Mouse (Mus musculus): Measurements from ENCODE around the gene Wfdc3. TPM values are rescaled to one million over a fixed set of nuclear protein-coding genes. Genes with fewer than 3 reads are reported as not detected.

The Wfdc3 gene
- polyA plus RNA-seq, 1 experiment = 0.41 TPM

- H3K27me3 ChIP-seq (ENCODE audit: control insufficient read depth, insufficient read depth, insufficient read length) = peaks cover 11% of the 10 kb centered on the region
- H3K79me2 ChIP-seq (ENCODE audit: control insufficient read depth, insufficient read depth) = no peaks in the 10 kb centered on the region
- no peak overlapping the region for H3K4me3 ChIP-seq
- TF ChIP-seq MYOG (IDR thresholded peaks at IDR 0.05; ENCODE audit: control insufficient read depth in 1 of 3, insufficient read depth in 1 of 3, insufficient read length in 2 of 3, low read depth in 2 of 3) (no peak), MYOD1 (IDR thresholded peaks at IDR 0.05; ENCODE audit: control insufficient read depth in 1 of 3, insufficient read length in 2 of 3, low read depth in 2 of 3) (no peak), SRF (IDR thresholded peaks at IDR 0.05; ENCODE audit: control insufficient read depth, insufficient read length, low read depth) (no peak), TCF12 (IDR thresholded peaks at IDR 0.05; ENCODE audit: insufficient read depth, poor library complexity, severe bottlenecking) (no peak), POLR2A (IDR thresholded peaks at IDR 0.05; ENCODE audit: insufficient read length, low read depth) (no peak), E2F4 (IDR thresholded peaks at IDR 0.05; ENCODE audit: insufficient read depth) (no peak), USF1 (IDR thresholded peaks at IDR 0.05; ENCODE audit: low read depth) (no peak), POLR2AphosphoS2 (IDR thresholded peaks at IDR 0.05; ENCODE audit: insufficient read length, low read depth) (no peak), MAX (IDR thresholded peaks at IDR 0.05; ENCODE audit: low read depth) (no peak), TCF3 (IDR thresholded peaks at IDR 0.05; ENCODE audit: insufficient read length, low read depth) (no peak), CEBPB (IDR thresholded peaks at IDR 0.05; ENCODE audit: insufficient read depth, poor library complexity, severe bottlenecking) (no peak), REST (IDR thresholded peaks at IDR 0.05; ENCODE audit: insufficient read depth, insufficient read length) (no peak)
- H3K36me3 ChIP-seq (ENCODE audit: control insufficient read depth, insufficient read depth) = no peaks in the 10 kb centered on the region
- no peak overlapping the region for H3ac ChIP-seq (ENCODE audit: control insufficient read depth, insufficient read length)
- no peak overlapping the region for H3K4me2 ChIP-seq (ENCODE audit: low read depth)
Observed at GRCm38 (mm10) chr2:164705991-164706390, 39.7 kb downstream of the Wfdc3 start.

- no peak overlapping the region for H3K4me2 ChIP-seq (ENCODE audit: low read depth)
- H3K36me3 ChIP-seq (ENCODE audit: control insufficient read depth, insufficient read depth) = no peaks in the 10 kb centered on the region
- peaks cover 16% of the 10 kb centered on the region for H3K27me3 ChIP-seq (ENCODE audit: control insufficient read depth, insufficient read depth, insufficient read length)
- no peak for TF ChIP-seq USF1 (IDR thresholded peaks at IDR 0.05; ENCODE audit: low read depth)
- TF ChIP-seq E2F4 (IDR thresholded peaks at IDR 0.05; ENCODE audit: insufficient read depth) = no peak
- no peak for TF ChIP-seq MAX (IDR thresholded peaks at IDR 0.05; ENCODE audit: low read depth)
- no peak for TF ChIP-seq MYOG (IDR thresholded peaks at IDR 0.05; ENCODE audit: control insufficient read depth in 1 of 3, insufficient read depth in 1 of 3, insufficient read length in 2 of 3, low read depth in 2 of 3)
- no peak for TF ChIP-seq POLR2AphosphoS2 (IDR thresholded peaks at IDR 0.05; ENCODE audit: insufficient read length, low read depth)
- TF ChIP-seq SRF (IDR thresholded peaks at IDR 0.05; ENCODE audit: control insufficient read depth, insufficient read length, low read depth) = no peak
- no peak for TF ChIP-seq TCF12 (IDR thresholded peaks at IDR 0.05; ENCODE audit: insufficient read depth, poor library complexity, severe bottlenecking)
- TF ChIP-seq CEBPB (IDR thresholded peaks at IDR 0.05; ENCODE audit: insufficient read depth, poor library complexity, severe bottlenecking) = no peak
- TF ChIP-seq POLR2A (IDR thresholded peaks at IDR 0.05; ENCODE audit: insufficient read length, low read depth) = no peak
- TF ChIP-seq REST (IDR thresholded peaks at IDR 0.05; ENCODE audit: insufficient read depth, insufficient read length) = no peak
- TF ChIP-seq MYOD1 (IDR thresholded peaks at IDR 0.05; ENCODE audit: control insufficient read depth in 1 of 3, insufficient read length in 2 of 3, low read depth in 2 of 3) = no peak
- no peak for TF ChIP-seq TCF3 (IDR thresholded peaks at IDR 0.05; ENCODE audit: insufficient read length, low read depth)
- no peaks in the 10 kb centered on the region for H3K79me2 ChIP-seq (ENCODE audit: control insufficient read depth, insufficient read depth)
- no peak overlapping the region for H3K4me3 ChIP-seq
- no peak overlapping the region for H3ac ChIP-seq (ENCODE audit: control insufficient read depth, insufficient read length)
Observed at GRCm38 (mm10) chr2:164705328-164705727, 40.4 kb downstream of the Wfdc3 start.

GRCm38 (mm10) chr2:164704235-164704634 lies 41.5 kb downstream of the Wfdc3 start:
- TF ChIP-seq USF1 (IDR thresholded peaks at IDR 0.05; ENCODE audit: low read depth) = no peak
- TF ChIP-seq MAX (IDR thresholded peaks at IDR 0.05; ENCODE audit: low read depth) = no peak
- no peak for TF ChIP-seq E2F4 (IDR thresholded peaks at IDR 0.05; ENCODE audit: insufficient read depth)
- no peak for TF ChIP-seq MYOD1 (IDR thresholded peaks at IDR 0.05; ENCODE audit: control insufficient read depth in 1 of 3, insufficient read length in 2 of 3, low read depth in 2 of 3)
- no peak for TF ChIP-seq SRF (IDR thresholded peaks at IDR 0.05; ENCODE audit: control insufficient read depth, insufficient read length, low read depth)
- no peak for TF ChIP-seq CEBPB (IDR thresholded peaks at IDR 0.05; ENCODE audit: insufficient read depth, poor library complexity, severe bottlenecking)
- TF ChIP-seq TCF3 (IDR thresholded peaks at IDR 0.05; ENCODE audit: insufficient read length, low read depth) = no peak
- no peak for TF ChIP-seq TCF12 (IDR thresholded peaks at IDR 0.05; ENCODE audit: insufficient read depth, poor library complexity, severe bottlenecking)
- TF ChIP-seq POLR2AphosphoS2 (IDR thresholded peaks at IDR 0.05; ENCODE audit: insufficient read length, low read depth) = no peak
- TF ChIP-seq MYOG (IDR thresholded peaks at IDR 0.05; ENCODE audit: control insufficient read depth in 1 of 3, insufficient read depth in 1 of 3, insufficient read length in 2 of 3, low read depth in 2 of 3) = no peak
- no peak for TF ChIP-seq POLR2A (IDR thresholded peaks at IDR 0.05; ENCODE audit: insufficient read length, low read depth)
- no peak for TF ChIP-seq REST (IDR thresholded peaks at IDR 0.05; ENCODE audit: insufficient read depth, insufficient read length)
- Histone ChIP-seq H3K36me3 (ENCODE audit: control insufficient read depth, insufficient read depth) (no peaks in the 10 kb centered on the region), H3K27me3 (ENCODE audit: control insufficient read depth, insufficient read depth, insufficient read length) (peaks cover 13% of the 10 kb centered on the region), H3ac (ENCODE audit: control insufficient read depth, insufficient read length) (no peak overlapping the region), H3K4me3 (no peak overlapping the region), H3K4me2 (ENCODE audit: low read depth) (no peak overlapping the region), H3K79me2 (ENCODE audit: control insufficient read depth, insufficient read depth) (no peaks in the 10 kb centered on the region)

- TF ChIP-seq E2F4 (IDR thresholded peaks at IDR 0.05; ENCODE audit: insufficient read depth) (no peak), MAX (IDR thresholded peaks at IDR 0.05; ENCODE audit: low read depth) (no peak), USF1 (IDR thresholded peaks at IDR 0.05; ENCODE audit: low read depth) (no peak), MYOG (IDR thresholded peaks at IDR 0.05; ENCODE audit: control insufficient read depth in 1 of 3, insufficient read depth in 1 of 3, insufficient read length in 2 of 3, low read depth in 2 of 3) (no peak), POLR2A (IDR thresholded peaks at IDR 0.05; ENCODE audit: insufficient read length, low read depth) (no peak), REST (IDR thresholded peaks at IDR 0.05; ENCODE audit: insufficient read depth, insufficient read length) (no peak), POLR2AphosphoS2 (IDR thresholded peaks at IDR 0.05; ENCODE audit: insufficient read length, low read depth) (no peak), TCF3 (IDR thresholded peaks at IDR 0.05; ENCODE audit: insufficient read length, low read depth) (no peak), TCF12 (IDR thresholded peaks at IDR 0.05; ENCODE audit: insufficient read depth, poor library complexity, severe bottlenecking) (no peak), CEBPB (IDR thresholded peaks at IDR 0.05; ENCODE audit: insufficient read depth, poor library complexity, severe bottlenecking) (no peak), SRF (IDR thresholded peaks at IDR 0.05; ENCODE audit: control insufficient read depth, insufficient read length, low read depth) (no peak), MYOD1 (IDR thresholded peaks at IDR 0.05; ENCODE audit: control insufficient read depth in 1 of 3, insufficient read length in 2 of 3, low read depth in 2 of 3) (no peak)
- H3K79me2 ChIP-seq (ENCODE audit: control insufficient read depth, insufficient read depth) = no peaks in the 10 kb centered on the region
- H3K27me3 ChIP-seq (ENCODE audit: control insufficient read depth, insufficient read depth, insufficient read length) = peaks cover 18% of the 10 kb centered on the region
- no peak overlapping the region for H3K4me3 ChIP-seq
- no peak overlapping the region for H3ac ChIP-seq (ENCODE audit: control insufficient read depth, insufficient read length)
- no peaks in the 10 kb centered on the region for H3K36me3 ChIP-seq (ENCODE audit: control insufficient read depth, insufficient read depth)
- H3K4me2 ChIP-seq (ENCODE audit: low read depth) = no peak overlapping the region
Observed at GRCm38 (mm10) chr2:164701761-164702160, 44.0 kb downstream of the Wfdc3 start.
